Mouse (Mus musculus): ENCODE measurements around the gene Cdk5rap3. TPM values are rescaled to one million over a fixed set of nuclear protein-coding genes. Genes with fewer than 3 reads are reported as not detected.
A peak's percentile ranks its signal among the peaks of the same experiment; 100 is the strongest.

Gene Cdk5rap3
- total and polyA plus RNA-seq, 3 experiments: 31.7 to 63.6 (median 59.3) TPM

DNA sequence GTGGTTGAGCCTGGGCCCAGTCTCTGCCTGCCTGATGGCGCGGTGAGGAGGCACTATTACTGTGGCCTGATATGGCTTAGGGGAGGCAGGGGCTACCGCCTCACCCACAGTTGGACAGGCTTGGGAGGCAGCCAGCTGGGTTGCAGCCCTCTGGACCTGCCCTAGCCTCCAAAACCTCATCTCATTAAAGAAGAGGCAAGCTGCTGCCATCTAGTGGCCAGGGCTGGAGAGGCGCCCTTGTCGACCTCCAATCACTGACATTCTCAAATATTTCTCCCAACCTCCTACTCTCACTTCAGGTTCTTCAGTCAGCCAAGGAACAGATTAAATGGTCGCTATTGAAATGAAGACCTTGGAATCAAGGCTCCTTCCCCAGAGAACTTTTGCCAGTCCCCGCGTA lies 55.7 kb downstream of the Cdk5rap3 start:
- DNase-seq (ENCODE audit: low spot score) (peak; percentile 36), ATAC-seq (ENCODE audit: extremely low read depth, insufficient number of reproducible peaks, low FRiP score, poor library complexity, severe bottlenecking) (no peak)
- H3K27me3 ChIP-seq (ENCODE audit: insufficient read depth, low read length): peaks cover 39% of the 10 kb centered on the region
- no peak overlapping the region for H3K4me3 ChIP-seq (ENCODE audit: low read depth, low read length)
- no peaks in the 10 kb centered on the region for H3K36me3 ChIP-seq (replicated peaks)
- H3K9me3 ChIP-seq (replicated peaks): no peaks in the 10 kb centered on the region
- no peak for TF ChIP-seq POLR2AphosphoS5 (IDR thresholded peaks at IDR 0.05; ENCODE audit: insufficient replicate concordance, low read depth, low read length)
- TF ChIP-seq CTCF (IDR thresholded peaks at IDR 0.05; ENCODE audit: low read depth, low read length): peak; percentile 92
- no peak for TF ChIP-seq GATA1 (IDR thresholded peaks at IDR 0.05; ENCODE audit: borderline replicate concordance, low read length)
- H3K4me1 ChIP-seq (ENCODE audit: insufficient read depth, low read depth, low read length): peaks cover 31% of the 10 kb centered on the region

DNA sequence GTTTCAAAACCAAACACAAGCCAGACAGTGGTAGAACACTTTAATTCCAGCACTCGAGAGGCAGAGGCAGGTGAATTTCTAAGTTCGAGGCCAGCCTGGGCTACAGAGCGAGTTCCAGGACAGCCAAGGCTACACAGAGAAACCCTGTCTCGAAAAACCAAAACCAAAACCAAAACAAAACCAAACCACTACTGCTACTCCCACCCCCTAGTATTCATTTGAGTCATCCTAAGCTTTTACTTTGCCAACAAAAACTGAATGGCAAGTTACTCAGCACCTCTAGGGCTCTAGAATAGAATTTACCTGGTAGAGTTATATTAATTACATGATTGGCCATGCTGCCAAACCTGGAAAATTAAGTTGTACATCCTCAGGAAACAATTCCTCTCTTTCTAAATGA lies 56.7 kb downstream of the Cdk5rap3 start:
- Histone ChIP-seq H3K27me3 (ENCODE audit: insufficient read depth, low read length) (peaks cover 46% of the 10 kb centered on the region), H3K36me3 (replicated peaks) (no peaks in the 10 kb centered on the region), H3K9me3 (replicated peaks) (no peaks in the 10 kb centered on the region), H3K4me1 (ENCODE audit: insufficient read depth, low read depth, low read length) (peaks cover 31% of the 10 kb centered on the region), H3K4me3 (ENCODE audit: low read depth, low read length) (no peak overlapping the region)
- ATAC-seq (ENCODE audit: extremely low read depth, insufficient number of reproducible peaks, low FRiP score, poor library complexity, severe bottlenecking) (no peak), DNase-seq (ENCODE audit: low spot score) (no peak)
- TF ChIP-seq TAL1 (conservative IDR thresholded peaks at IDR 0.05; ENCODE audit: low read depth, low read length) (no peak), GATA1 (IDR thresholded peaks at IDR 0.05; ENCODE audit: borderline replicate concordance, low read length) (no peak), GATA2 (IDR thresholded peaks at IDR 0.05; ENCODE audit: borderline replicate concordance, low read depth, low read length) (no peak)

DNA sequence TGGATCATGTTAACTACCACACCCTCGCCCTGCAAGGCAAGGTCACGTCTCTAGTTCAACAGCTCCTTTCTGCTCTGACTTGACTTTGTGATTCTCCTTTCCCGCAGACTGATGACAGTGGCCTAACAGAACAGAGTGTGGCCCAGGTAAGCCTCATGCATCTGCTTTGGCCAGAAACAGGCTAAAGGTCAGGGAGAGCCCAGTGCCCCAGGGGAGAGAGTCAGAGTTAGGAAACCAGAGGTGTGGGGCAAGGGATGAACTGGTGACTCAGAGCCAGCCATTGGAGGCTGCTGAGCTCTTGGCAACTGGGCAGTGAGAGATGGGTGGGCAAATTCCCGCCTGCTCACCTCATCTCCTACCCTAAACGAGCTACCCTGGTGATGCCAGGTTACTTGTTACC lies 58.9 kb downstream of the Cdk5rap3 start:
- Histone ChIP-seq H3K4me1 (ENCODE audit: insufficient read depth, low read depth, low read length) (peaks cover 25% of the 10 kb centered on the region), H3K36me3 (replicated peaks) (no peaks in the 10 kb centered on the region), H3K27me3 (ENCODE audit: insufficient read depth, low read length) (peaks cover 46% of the 10 kb centered on the region), H3K9me3 (replicated peaks) (no peaks in the 10 kb centered on the region), H3K4me3 (ENCODE audit: low read depth, low read length) (no peak overlapping the region)
- no peak for TF ChIP-seq CTCF (IDR thresholded peaks at IDR 0.05; ENCODE audit: low read depth, low read length)
- no peak for TF ChIP-seq TAL1 (conservative IDR thresholded peaks at IDR 0.05; ENCODE audit: low read depth, low read length)
- no peak for TF ChIP-seq GATA1 (IDR thresholded peaks at IDR 0.05; ENCODE audit: borderline replicate concordance, low read length)
- no peak for TF ChIP-seq POLR2AphosphoS5 (IDR thresholded peaks at IDR 0.05; ENCODE audit: insufficient replicate concordance, low read depth, low read length)
- no peak for TF ChIP-seq GATA2 (IDR thresholded peaks at IDR 0.05; ENCODE audit: borderline replicate concordance, low read depth, low read length)
- no peak for DNase-seq (ENCODE audit: low spot score)
- no peak for ATAC-seq (ENCODE audit: extremely low read depth, insufficient number of reproducible peaks, low FRiP score, poor library complexity, severe bottlenecking)

Other genes starting within 250 kb of the Cdk5rap3 start
- gene Snx11, start 138.9 kb downstream of the Cdk5rap3 start, total RNA-seq (2014; fragmentation: Nextera tagmentation): 9.9 and 18.9 TPM in 2 replicates
- gene Snx11, start 138.9 kb downstream of the Cdk5rap3 start, total RNA-seq (2017): 19.9 and 21.4 TPM in 2 replicates
- 9.9 and 10.7 TPM in 2 replicates for gene Snx11, start 138.9 kb downstream of the Cdk5rap3 start, polyA plus RNA-seq (2012)
- 78.9 and 81.3 TPM in 2 replicates for gene Cbx1, start 127.4 kb downstream of the Cdk5rap3 start, total RNA-seq (2014; fragmentation: Nextera tagmentation)
- 99.1 and 100 TPM in 2 replicates for gene Cbx1, start 127.4 kb downstream of the Cdk5rap3 start, total RNA-seq (2017)
- gene Cbx1, start 127.4 kb downstream of the Cdk5rap3 start, polyA plus RNA-seq (2012): 73.7 and 75.0 TPM in 2 replicates
- gene Nfe2l1, start 86.5 kb downstream of the Cdk5rap3 start, total RNA-seq (2014; fragmentation: Nextera tagmentation): 56.3 and 70.5 TPM in 2 replicates
- 22.5 and 24.0 TPM in 2 replicates for gene Nfe2l1, start 86.5 kb downstream of the Cdk5rap3 start, total RNA-seq (2017)
- 29.1 and 35.9 TPM in 2 replicates for gene Nfe2l1, start 86.5 kb downstream of the Cdk5rap3 start, polyA plus RNA-seq (2012)
- gene Copz2, start 66.6 kb downstream of the Cdk5rap3 start, total RNA-seq (2014; fragmentation: Nextera tagmentation): 9.0 and 16.3 TPM in 2 replicates
- 1.5 and 3.1 TPM in 2 replicates for gene Copz2, start 66.6 kb downstream of the Cdk5rap3 start, total RNA-seq (2017)
- 0.48 and 0.52 TPM in 2 replicates for gene Copz2, start 66.6 kb downstream of the Cdk5rap3 start, polyA plus RNA-seq (2012)
- not detected in 2 replicates for gene Prr15l, start 11.6 kb upstream of the Cdk5rap3 start, total RNA-seq (2014; fragmentation: Nextera tagmentation)
- gene Prr15l, start 11.6 kb upstream of the Cdk5rap3 start, total RNA-seq (2017): 0.05 and 0.17 TPM in 2 replicates
- gene Prr15l, start 11.6 kb upstream of the Cdk5rap3 start, polyA plus RNA-seq (2012): 0.11 and 0.17 TPM in 2 replicates
- 119 and 123 TPM in 2 replicates for gene Pnpo, start 27.5 kb upstream of the Cdk5rap3 start, total RNA-seq (2014; fragmentation: Nextera tagmentation)
- 298 and 340 TPM in 2 replicates for gene Pnpo, start 27.5 kb upstream of the Cdk5rap3 start, total RNA-seq (2017)
- 64.1 and 97.1 TPM in 2 replicates for gene Pnpo, start 27.5 kb upstream of the Cdk5rap3 start, polyA plus RNA-seq (2012)
- 27.9 and 32.3 TPM in 2 replicates for gene Sp2, start 66.5 kb upstream of the Cdk5rap3 start, total RNA-seq (2014; fragmentation: Nextera tagmentation)
- 0.99 and 1.6 TPM in 2 replicates for gene Sp2, start 66.5 kb upstream of the Cdk5rap3 start, total RNA-seq (2017)
- 46.6 and 54.6 TPM in 2 replicates for gene Sp2, start 66.5 kb upstream of the Cdk5rap3 start, polyA plus RNA-seq (2012)
- not detected in 2 replicates for gene Sp6, start 96.9 kb upstream of the Cdk5rap3 start, total RNA-seq (2014; fragmentation: Nextera tagmentation)
- 0.05 and 0.12 TPM in 2 replicates for gene Sp6, start 96.9 kb upstream of the Cdk5rap3 start, total RNA-seq (2017)
- gene Sp6, start 96.9 kb upstream of the Cdk5rap3 start, polyA plus RNA-seq (2012): 0.01 TPM in 1 of 2 replicates, not detected in the other
- 1.2 and 5.3 TPM in 2 replicates for gene Scrn2, start 113.4 kb upstream of the Cdk5rap3 start, total RNA-seq (2014; fragmentation: Nextera tagmentation)
- gene Scrn2, start 113.4 kb upstream of the Cdk5rap3 start, total RNA-seq (2017): 9.6 and 10.5 TPM in 2 replicates
- 12.7 and 14.5 TPM in 2 replicates for gene Scrn2, start 113.4 kb upstream of the Cdk5rap3 start, polyA plus RNA-seq (2012)
- gene Lrrc46, start 124.9 kb upstream of the Cdk5rap3 start, total RNA-seq (2014; fragmentation: Nextera tagmentation): 0.60 TPM in 1 of 2 replicates, not detected in the other
- 0.44 and 0.52 TPM in 2 replicates for gene Lrrc46, start 124.9 kb upstream of the Cdk5rap3 start, total RNA-seq (2017)
- gene Lrrc46, start 124.9 kb upstream of the Cdk5rap3 start, polyA plus RNA-seq (2012): 0.07 and 0.20 TPM in 2 replicates
- 34.2 and 37.8 TPM in 2 replicates for gene Mrpl10, start 125.1 kb upstream of the Cdk5rap3 start, total RNA-seq (2014; fragmentation: Nextera tagmentation)
- gene Mrpl10, start 125.1 kb upstream of the Cdk5rap3 start, total RNA-seq (2017): 36.2 and 36.5 TPM in 2 replicates
- gene Mrpl10, start 125.1 kb upstream of the Cdk5rap3 start, polyA plus RNA-seq (2012): 69.8 and 71.4 TPM in 2 replicates
- gene Osbpl7, start 134.1 kb upstream of the Cdk5rap3 start, total RNA-seq (2014; fragmentation: Nextera tagmentation): 15.7 and 40.7 TPM in 2 replicates
- gene Osbpl7, start 134.1 kb upstream of the Cdk5rap3 start, total RNA-seq (2017): 8.8 and 9.7 TPM in 2 replicates
- 22.0 and 29.7 TPM in 2 replicates for gene Osbpl7, start 134.1 kb upstream of the Cdk5rap3 start, polyA plus RNA-seq (2012)
- not detected in 2 replicates for gene Tbx21, start 198.8 kb upstream of the Cdk5rap3 start, total RNA-seq (2014; fragmentation: Nextera tagmentation)
- gene Tbx21, start 198.8 kb upstream of the Cdk5rap3 start, total RNA-seq (2017): not detected in 2 replicates
- gene Tbx21, start 198.8 kb upstream of the Cdk5rap3 start, polyA plus RNA-seq (2012): not detected in 2 replicates
- gene Tbkbp1, start 235.0 kb upstream of the Cdk5rap3 start, total RNA-seq (2014; fragmentation: Nextera tagmentation): not detected in 2 replicates
- 0.05 and 0.06 TPM in 2 replicates for gene Tbkbp1, start 235.0 kb upstream of the Cdk5rap3 start, total RNA-seq (2017)
- 0.29 and 0.34 TPM in 2 replicates for gene Tbkbp1, start 235.0 kb upstream of the Cdk5rap3 start, polyA plus RNA-seq (2012)